Mouse (Mus musculus) kidney, postnatal 10 days (tissue): ENCODE measurements around the gene Ubtd1.

ENCODE experiments used
- DNase-seq: peaks from one replicate; pipeline ENCODE4 v3.0.0; 2021; ENCODE audit warnings: mixed read lengths

Gene Ubtd1

GRCm38 (mm10) chr19:41981595-41981927, at the start of gene Ubtd1:
TSS of gene Ubtd1 (plus strand) at chr19:41981763.
- no peak for DNase-seq

GRCm38 (mm10) chr19:41932686-41933085, 48.9 kb upstream of the Ubtd1 start:
- DNase-seq: no peak

DNA sequence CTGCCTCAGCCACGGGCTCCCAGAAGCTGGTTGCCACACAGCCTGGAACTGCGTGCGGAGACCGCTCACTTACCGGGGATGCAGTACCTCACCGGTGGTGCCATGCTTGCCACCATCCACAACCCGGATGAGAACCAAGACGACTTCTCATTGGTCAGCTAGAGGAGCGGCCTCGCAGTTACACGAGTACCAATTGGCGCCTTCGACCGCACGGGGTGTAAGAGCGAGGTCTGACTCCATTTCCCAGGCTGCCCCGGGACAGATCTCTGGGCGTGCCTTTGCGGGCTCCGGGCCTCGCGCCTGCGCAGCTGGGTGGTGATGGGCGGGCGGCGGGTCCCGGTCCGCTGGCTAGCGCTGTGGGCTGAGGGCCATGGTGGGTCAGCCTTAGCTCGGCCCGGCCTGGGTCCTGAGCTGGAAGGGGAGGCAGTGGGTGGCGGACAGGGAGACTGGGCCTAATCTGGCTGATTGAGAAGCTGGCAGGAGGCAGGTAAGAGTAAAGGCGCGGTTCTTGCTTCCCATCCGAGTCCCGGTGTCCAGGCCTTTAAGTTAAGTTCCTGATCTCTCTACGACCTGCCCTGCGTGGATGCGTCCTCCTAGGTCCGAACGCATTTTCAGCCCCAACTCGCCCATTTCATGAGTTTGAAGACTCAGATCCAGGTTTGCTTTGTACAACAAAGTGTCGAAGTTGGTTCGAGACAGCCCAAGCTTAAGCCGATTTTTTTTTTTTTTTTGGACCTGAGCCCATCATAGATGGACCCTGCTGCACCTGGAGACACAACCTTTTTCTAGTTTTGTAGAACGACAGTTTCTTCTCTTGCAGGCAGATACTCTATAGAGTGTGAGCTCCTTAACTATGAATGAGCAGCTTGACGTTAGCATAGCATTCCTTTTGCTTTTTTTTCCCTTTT, 48.1 kb upstream of the Ubtd1 start, which contains the start of the genes Exosc1 and Zdhhc16:
TSS of gene Exosc1 (minus strand) at position 245 of the 908 bp plus-strand sequence.
TSS of gene Zdhhc16 (plus strand) at position 302 of the 908 bp plus-strand sequence.
- peak; percentile 99 for DNase-seq

DNA sequence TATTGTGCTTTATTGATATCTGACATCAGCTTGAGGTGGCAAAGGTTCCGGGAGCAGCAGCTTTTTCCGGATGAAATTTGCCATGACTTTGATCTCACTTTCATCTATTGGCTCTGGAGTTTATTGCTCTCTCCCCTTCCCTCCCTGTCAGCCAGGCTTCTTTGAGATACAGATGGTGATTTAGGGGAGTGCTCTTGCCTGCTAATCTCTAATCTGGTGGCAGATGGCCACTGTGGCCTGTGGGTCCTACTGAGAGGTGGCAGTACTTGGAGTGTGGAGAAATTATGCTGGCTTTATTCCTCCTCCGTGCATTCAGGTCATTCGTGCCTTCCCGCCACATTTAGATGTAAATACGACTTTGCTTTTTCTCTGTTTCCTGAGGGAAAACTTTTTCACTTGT, 47.4 kb upstream of the Ubtd1 start:
- DNase-seq: peak; percentile 12

DNA sequence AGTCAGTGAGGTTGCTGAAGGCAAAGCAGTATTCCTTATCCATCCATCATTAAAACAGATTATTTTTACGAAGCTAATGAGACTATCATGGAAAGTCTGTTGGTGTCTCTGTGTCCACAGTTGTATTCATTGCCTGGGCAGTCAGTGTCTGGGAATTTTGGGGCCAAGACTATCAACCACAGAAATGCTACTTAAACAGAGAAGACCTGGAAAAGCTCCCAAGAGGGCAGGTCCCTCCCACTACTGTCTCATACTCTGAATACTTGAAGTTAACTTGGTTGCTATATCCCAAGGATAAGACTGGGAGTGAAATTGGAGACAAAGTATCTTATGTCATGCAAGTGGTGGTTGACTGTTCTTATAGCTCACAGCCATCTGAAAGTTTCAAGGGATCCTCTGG, 45.6 kb upstream of the Ubtd1 start:
- DNase-seq: no peak

- no peak for DNase-seq
Observed at GRCm38 (mm10) chr19:41938539-41938938, 43.0 kb upstream of the Ubtd1 start.

DNA sequence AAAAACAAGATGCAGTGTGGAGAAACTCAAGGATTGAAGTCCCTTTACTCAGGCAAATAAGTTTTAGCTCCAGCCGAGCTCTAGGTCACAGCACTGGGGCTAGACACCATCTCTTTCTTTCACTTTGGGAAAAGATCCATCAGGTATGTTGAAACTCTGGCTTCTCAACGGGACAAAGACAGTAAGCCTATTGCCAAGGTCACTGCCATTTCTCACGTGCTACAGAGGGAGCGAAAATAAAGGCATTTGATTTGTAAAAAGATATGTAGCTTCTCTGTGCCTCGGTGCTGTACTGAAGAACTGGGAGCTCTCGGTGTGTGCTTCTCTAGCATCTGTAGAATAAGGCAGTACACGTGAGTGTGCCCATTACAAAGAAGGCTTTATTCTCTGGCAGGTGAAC, 37.7 kb upstream of the Ubtd1 start:
- no peak for DNase-seq

DNA sequence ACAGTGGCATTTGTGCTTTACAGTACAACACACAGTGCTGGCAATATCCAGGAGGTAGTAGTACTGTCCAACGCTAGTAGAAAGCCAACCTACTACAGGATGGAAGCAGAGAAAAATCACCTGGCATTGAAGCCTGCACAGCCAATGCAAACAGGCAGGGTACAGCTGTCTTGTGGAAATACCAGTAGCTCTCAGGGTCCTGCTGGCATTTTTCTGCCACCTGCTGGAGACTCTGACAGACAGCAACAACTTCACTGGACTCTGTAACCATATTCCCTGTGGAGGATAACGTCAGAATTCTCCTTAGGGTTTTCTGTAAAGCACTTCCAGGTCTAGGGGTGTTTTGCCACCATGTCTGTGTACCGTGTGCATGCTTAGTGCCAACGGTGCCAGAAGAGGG, 29.3 kb upstream of the Ubtd1 start:
- peak; percentile 27 for DNase-seq

DNA sequence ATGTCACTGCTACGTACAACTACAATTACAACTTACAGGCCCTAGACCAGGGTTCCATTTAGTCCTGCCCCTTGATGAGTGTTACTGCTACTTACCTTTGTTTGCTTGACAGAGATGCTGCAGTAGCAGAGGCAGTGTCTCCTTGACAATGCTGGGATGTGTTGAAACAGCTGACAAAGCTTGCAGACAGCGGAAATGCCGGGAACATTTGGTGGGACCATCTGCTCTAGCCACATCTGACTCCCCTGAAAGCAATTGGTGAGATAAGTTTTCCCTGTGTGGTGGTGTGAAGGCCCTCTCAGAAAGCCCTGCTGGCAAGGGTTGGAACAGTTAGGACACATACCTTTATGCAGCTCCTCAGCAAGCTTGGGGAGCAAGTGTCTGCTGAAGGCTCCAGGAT, 28.0 kb upstream of the Ubtd1 start:
- no peak for DNase-seq

GRCm38 (mm10) chr19:41969618-41970017, 11.9 kb upstream of the Ubtd1 start:
- no peak for DNase-seq

DNA sequence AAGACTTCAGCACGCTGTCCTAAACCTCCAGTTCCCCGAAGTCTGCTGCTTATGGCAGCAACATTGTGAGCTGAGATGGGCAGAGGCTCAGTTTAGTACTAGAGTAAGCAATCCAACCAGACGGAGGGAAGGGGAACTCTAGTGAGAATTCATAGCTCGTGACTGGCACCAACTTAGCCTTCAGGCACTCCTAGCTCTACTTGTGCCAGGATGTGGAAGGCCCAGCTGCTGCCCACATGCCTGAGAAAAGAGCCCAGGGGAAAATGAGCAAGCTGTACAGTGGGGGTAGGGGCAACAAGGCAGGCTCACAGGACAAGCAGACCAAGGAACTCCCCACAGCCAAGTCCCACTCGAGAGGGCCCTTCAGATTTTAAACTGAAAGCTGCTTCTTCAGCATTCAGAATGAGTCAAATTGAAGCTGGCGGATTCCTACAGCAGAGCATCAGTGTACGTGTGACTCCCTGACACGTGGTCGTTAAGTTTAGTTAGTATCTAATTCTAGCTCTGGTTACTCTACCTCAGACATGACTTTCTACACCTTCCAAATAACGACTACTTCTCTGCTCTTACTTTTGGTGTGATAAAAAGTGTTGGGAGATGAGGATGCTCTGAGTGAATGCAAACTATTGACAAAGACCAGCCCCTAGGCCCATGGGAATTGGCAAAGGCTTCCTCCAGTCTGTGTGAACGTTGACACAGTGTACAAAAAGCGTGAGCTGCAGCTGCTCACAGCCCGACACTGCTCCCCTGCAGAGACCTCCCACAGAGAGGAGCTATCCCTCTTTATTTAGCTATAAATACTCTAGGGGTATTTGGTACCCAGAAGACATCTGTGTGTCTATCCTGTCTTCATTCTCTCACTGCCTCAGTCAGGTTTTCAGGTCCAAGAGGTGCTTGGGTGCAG, 7.4 kb upstream of the Ubtd1 start:
- no peak for DNase-seq

DNA sequence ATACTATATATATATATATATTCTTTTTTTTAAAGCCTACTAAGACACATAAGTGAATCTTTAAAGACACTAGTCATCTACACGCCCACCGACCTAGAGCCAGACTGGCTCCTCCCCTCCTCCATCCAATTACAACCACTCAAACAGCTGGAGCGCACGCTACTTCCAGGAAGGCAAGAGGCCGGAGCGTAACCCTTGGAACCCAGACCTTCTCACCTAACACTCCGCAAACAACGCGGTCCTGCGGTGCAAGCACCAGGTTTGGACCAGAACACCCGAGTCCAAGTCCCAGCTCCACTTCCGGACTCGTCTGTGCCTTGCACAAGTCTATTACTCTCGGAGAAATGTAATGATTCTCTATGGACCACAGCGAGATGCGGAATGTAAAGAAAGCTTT, 1.1 kb upstream of the Ubtd1 start:
- peak; percentile 59 for DNase-seq

DNA sequence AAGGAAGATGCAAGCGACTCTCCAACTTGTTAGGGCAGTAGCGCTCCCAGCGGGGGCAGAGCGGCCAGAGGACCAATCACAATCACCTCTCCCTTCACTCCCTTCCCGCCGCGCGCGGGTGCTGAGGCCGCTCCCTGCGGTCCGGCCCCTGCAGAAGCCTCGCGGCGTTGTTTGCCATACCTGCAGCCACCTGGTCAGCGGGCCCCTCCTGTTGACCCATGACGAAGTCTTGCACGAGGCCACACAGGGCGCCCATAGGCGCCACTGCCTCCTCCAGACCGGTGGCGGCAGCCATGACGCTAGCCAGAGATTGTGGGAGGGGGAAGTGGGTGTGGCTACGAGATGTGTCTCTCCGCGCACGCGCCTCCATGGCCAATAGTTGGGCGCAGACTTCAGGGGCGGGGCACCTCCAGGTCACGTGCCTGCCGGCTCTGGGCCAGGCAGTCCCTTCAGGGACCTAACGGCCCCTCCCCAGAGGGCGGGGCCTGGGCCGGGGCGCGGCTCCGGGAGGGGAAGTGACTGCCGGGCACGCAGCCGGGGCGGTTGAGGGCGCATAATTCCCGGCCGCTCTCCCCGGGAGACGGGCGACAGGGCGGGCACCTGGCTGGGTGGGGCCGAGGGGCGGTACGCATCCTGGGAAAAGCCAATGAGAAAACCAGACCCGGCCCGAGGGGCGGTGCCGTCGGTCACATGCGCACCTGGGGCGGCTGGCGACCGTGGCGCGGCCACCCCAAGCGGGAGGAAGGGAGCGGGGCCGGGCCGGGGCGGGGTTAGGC, 556 bp upstream of the Ubtd1 start, which contains the start of gene Mms19:
TSS of gene Mms19 (minus strand) at position 339 of the 776 bp plus-strand sequence.
- peak; percentile 100 for DNase-seq

DNA sequence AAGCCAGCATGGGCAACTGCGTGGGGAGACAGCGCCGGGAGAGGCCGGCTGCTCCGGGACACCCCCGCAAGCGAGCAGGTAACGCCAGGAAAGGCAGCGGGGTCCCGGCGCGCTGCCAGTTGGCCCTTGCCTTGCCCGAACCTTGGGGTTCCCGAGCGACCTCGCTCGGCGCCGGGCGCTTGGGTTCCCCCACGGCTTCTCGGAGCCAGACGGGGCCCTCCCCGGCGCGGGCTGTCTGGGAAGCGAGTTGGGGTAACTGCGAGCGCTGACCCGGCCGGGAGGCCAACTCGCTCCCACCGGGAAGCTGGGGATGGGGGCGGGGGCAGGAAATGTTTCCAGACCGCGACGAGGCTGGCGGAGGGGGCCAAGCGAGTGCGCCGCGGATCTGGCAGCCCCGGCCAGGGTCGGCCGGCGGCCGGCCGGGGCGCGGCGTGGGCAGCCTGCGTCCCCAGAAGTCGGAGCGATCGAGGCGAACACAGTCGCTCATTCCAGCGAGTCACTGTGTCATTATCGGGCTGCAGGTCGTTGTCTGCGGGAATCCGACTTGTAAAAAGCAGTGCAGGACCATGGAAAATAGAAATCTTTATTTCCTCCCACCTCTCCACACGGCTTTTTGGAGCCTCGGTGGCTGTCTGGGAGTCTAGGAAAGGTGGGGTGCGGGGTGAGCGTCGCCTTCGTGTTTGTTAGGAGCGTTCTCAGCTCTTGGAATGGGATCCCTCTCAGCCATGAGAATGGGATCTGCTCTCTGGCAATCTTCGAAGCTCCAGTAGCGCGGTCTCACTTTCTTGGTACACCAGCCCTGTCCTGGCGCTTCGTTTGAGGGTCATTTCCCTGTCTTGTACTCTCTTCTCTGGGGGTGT, 598 bp downstream of the Ubtd1 start:
- peak; percentile 82 for DNase-seq

DNA sequence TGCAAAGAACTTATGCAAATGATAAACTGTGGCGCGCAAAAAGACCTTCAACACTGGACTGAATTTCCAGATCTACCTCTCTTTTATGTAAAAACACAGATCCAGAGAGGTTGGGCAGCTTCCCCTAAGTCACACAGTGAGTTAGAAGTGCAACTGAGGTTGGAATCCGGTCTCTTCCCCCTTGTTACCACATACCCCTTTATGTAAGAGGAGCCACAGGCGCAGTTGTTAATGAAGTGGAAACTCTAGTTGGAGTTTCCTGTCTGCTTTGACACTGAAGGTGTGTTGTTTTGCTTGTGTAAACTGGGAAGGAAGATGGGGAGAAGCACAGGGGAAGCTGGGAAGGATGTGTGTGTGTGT, 1.2 kb downstream of the Ubtd1 start:
- DNase-seq: no peak

DNA sequence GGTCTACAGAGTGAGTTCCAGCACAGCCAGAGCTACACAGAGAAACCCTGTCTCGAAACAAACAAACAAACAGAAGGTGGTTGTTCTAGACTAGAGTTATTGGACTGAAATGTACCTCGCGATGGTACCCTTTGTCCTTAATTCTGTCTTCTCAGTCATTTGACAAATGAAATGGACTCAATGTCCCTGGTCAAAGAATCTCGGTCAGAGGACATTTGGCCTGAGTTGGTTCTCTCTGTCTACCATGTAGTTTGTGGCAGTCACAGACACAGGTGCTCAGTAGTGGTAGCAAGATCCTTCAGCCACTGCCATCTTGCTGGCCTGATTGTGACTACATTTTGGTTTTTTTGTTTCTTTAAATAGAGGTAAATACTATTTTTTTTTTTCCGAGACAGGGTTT, 4.4 kb downstream of the Ubtd1 start:
- DNase-seq: no peak

DNA sequence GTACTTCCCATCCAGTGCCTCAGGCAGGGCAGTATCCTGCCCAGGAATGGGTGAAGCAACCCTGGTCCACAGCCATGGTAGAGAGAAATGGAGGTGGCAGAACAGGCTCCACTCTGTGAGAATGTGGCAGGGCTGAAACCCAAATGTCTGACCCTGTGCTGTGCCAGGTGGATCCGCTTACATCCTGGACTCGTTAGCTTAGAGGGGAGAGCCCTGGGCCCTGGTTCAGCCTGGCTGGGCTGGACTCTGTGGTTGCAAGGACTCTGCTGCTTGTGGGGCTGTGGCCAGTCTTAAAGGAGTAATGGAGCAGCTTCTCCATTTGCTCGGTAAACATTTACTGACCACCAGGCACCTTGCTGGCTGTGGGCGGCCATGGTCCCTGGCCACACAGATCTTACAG, 5.6 kb downstream of the Ubtd1 start:
- DNase-seq: no peak

GRCm38 (mm10) chr19:41989810-41990209, 8.2 kb downstream of the Ubtd1 start:
- DNase-seq: no peak

- DNase-seq: no peak
Observed at GRCm38 (mm10) chr19:41991926-41992477, 10.4 kb downstream of the Ubtd1 start.

DNA sequence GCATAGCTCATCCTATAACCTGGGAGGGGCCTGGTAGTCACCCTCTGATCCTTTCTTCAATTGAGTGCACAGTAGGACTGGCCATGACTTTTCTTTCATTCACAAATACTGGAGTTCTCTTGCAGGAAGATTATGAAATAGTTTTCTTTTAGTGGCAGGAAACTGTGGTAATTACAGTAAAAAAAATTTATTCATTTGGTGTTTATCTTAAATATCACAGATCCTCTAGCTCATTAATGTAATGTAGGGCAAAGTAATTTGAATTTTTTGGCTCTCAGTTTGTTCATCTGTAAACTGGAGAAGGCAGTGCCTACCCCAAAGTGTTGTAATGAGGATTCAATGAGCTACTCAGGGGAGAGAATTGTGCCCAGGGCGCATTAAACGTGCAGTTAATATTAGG, 11.4 kb downstream of the Ubtd1 start:
- no peak for DNase-seq

DNA sequence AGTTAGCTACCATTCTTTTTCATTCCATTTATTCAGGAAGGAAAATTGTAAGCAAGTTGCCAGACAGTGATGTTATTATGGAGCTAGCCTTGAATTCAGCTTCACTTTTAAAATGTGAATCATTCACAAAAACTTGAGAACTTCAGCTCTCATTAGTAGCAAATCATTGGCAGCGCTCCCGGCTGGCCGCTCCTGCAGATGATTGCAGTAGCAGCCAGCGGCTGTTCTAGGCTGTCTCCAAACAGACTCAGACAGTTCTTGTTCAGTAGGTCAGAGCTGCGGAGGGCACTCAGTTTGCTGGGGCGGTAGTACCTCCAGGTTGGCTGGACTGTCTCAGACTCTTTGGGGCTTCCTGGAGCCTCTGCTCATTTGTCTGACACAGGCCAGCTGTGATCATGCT, 11.9 kb downstream of the Ubtd1 start:
- peak; percentile 93 for DNase-seq

GRCm38 (mm10) chr19:41994023-41994422, 12.5 kb downstream of the Ubtd1 start:
- DNase-seq: no peak
